Mouse (Mus musculus): ENCODE results near the gene Slc25a11.

GRCm38 (mm10) chr11:70629557-70629956 is 17.7 kb downstream of the Slc25a11 start:
- TF ChIP-seq CTCF (IDR thresholded peaks at IDR 0.05; ENCODE audit: extremely low read depth, insufficient read depth, low read length) (no peak; the same call in 1 of the 2 replicates), POLR2A (IDR thresholded peaks at IDR 0.05; ENCODE audit: extremely low read depth, insufficient read depth, low read length) (no peak)
